Comparison of ENCODE assay signal across 20 mouse cellular contexts in the genomic region with DNA sequence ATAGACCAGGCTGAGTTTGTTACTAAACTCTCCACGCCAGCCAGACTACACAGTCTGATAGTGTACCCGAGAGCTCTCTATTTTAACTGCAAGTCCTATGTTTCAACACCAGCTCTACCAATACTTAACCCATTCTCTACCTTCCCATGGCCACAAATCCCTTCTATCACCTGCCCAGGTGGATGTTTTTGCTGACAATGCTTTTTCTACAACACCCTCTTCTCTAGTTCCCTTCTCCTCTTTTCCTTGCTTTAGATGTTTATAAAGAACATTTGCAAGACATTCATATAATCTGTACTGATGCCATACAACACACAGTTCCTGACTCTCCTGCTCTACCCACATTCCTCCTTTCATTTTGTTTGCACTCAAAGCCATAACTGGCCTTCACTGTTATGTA.
DNase-seq lines count a peak whose midpoint lies in the region; TF ChIP-seq lines count a peak whose summit lies in the region.
"Had no signal": no experiment of that assay in that cellular context is flagged by ENCODE, and none has a peak within 500 bp of the region (broad histone marks: within the 10 kb centered on the region; RNA-seq: fewer than 3 reads in every experiment).

No protein-coding gene starts in this region.

- H3K27ac ChIP-seq in CH12.LX (ENCODE audit: insufficient read depth, low read depth) (no peak overlapping the region), ES-E14 (ENCODE audit: insufficient read depth, low read depth, low read length, poor library complexity, severe bottlenecking) (no peak overlapping the region)
- H3K27ac ChIP-seq in thymus, adult 2 months (ENCODE audit: control insufficient read depth, insufficient read depth, low read length): no peak overlapping the region

- DNase-seq in heart, adult 11 months: peak; percentile 24
- no peak for DNase-seq in heart, adult 8-10 months (ENCODE audit: low spot score)
- DNase-seq in CH12.LX (ENCODE audit: extremely low read depth): no peak
- DNase-seq in ES-E14 (ENCODE audit: low read depth, low spot score): no peak
- no peak for DNase-seq in thymus, adult 2 months
- no peak for DNase-seq in layer of hippocampus, postnatal 25 days (ENCODE audit: extremely low spot score in 1 of 2, low spot score in 1 of 2)
- DNase-seq: adrenal gland, adult 2 months; adrenal gland, adult 8-10 months; adrenal gland, postnatal 10 days; adrenal gland, postnatal 14 days; adrenal gland, postnatal 25 days; adrenal gland, postnatal 36 days; B cell, adult 2 months; cerebellum, adult 11 months; cerebellum, adult 11-12 months; cerebellum, adult 18-20 months; cerebellum, adult 2 months; cerebellum, adult 8-10 months had no signal

- H3K4me1 ChIP-seq in CH12.LX (ENCODE audit: control insufficient read depth in 1 of 2, insufficient read depth in 2 of 2) (0 out of 4 replicates have a peak, but pooled peaks cover 0 to 3% of the 10 kb centered on the region in 2 experiments), ES-E14 (ENCODE audit: control insufficient read depth in 2 of 2, insufficient read depth in 2 of 2, low read length in 2 of 2, poor library complexity in 1 of 2) (no peaks in the 10 kb centered on the region)
- no peaks in the 10 kb centered on the region for H3K4me1 ChIP-seq in thymus, adult 2 months (replicated peaks; ENCODE audit: control insufficient read depth, insufficient read depth, low read length)

- H3K4me2 ChIP-seq in CH12.LX (ENCODE audit: insufficient read depth, low read depth, poor library complexity, severe bottlenecking): no peak overlapping the region

- no peak for TF ChIP-seq RAD21 in CH12.LX (IDR thresholded peaks at IDR 0.05; ENCODE audit: low read depth, low read length)

- no peak for TF ChIP-seq POLR2A in CH12.LX (IDR thresholded peaks at IDR 0.05; ENCODE audit: low read depth, low read length)
- no peak for TF ChIP-seq POLR2A in thymus, adult 2 months (IDR thresholded peaks at IDR 0.05; ENCODE audit: control insufficient read depth, extremely low read depth, insufficient read depth, low read length, poor library complexity)

- H3K9ac ChIP-seq in CH12.LX (ENCODE audit: insufficient read depth, low read depth) (no peak overlapping the region), ES-E14 (ENCODE audit: insufficient read depth, low read depth, low read length, poor library complexity, severe bottlenecking) (no peak overlapping the region)

- H3K79me2 ChIP-seq in CH12.LX (replicated peaks; ENCODE audit: control insufficient read depth, extremely low read depth, insufficient read depth, poor library complexity, severe bottlenecking): no peaks in the 10 kb centered on the region

- no peak for TF ChIP-seq EP300 in CH12.LX (IDR thresholded peaks at IDR 0.05; ENCODE audit: low read length)

- no peak for TF ChIP-seq CTCF in CH12.LX (conservative IDR thresholded peaks at IDR 0.05 in 1 of 2, IDR thresholded peaks at IDR 0.05 in 1 of 2; ENCODE audit: low read depth in 2 of 2, low read length in 2 of 2)
- no peak for TF ChIP-seq CTCF in thymus, adult 2 months (IDR thresholded peaks at IDR 0.05; ENCODE audit: borderline replicate concordance, control insufficient read depth, extremely low read depth, insufficient read depth, low read length, poor library complexity)

- no peak overlapping the region for H3K4me3 ChIP-seq in CH12.LX (replicated peaks in 1 of 3; ENCODE audit: low read depth in 2 of 3, low read length in 2 of 3, poor library complexity in 1 of 3)
- no peak overlapping the region for H3K4me3 ChIP-seq in ES-E14 (ENCODE audit: insufficient read depth in 1 of 2, low read depth in 1 of 2, low read length in 2 of 2, poor library complexity in 1 of 2, severe bottlenecking in 1 of 2)
- no peak overlapping the region for H3K4me3 ChIP-seq in thymus, adult 2 months (ENCODE audit: control insufficient read depth, insufficient read depth, low read length)

- no peaks in the 10 kb centered on the region for H3K9me3 ChIP-seq in CH12.LX (replicated peaks; ENCODE audit: low read length)
- H3K9me3 ChIP-seq in ES-E14 (ENCODE audit: control insufficient read depth, insufficient read depth, low read depth, low read length): no peaks in the 10 kb centered on the region

- no peaks in the 10 kb centered on the region for H3K27me3 ChIP-seq in CH12.LX (replicated peaks)
- H3K27me3 ChIP-seq in thymus, adult 2 months (ENCODE audit: control insufficient read depth, insufficient read depth, low read length): no peaks in the 10 kb centered on the region
- H3K27me3 ChIP-seq: Patski had no signal

- in situ Hi-C loops in CH12.LX (cut with MboI; ENCODE audit: low pct_ligation_motif_present, low pct_unique_long_range_greater_than_20kb, low sequenced_read_pairs) (no loop called here), ES-E14 (cut with MboI; ENCODE audit: low sequenced_read_pairs in 2 of 2, unreplicated experiment in 2 of 2) (no loop called here)

- WGBS in thymus, adult 2 months: 93% methylated on average over 2 of the region's 2 CpGs

- dilution Hi-C loops in CH12.LX (cut with MboI; ENCODE audit: extremely low pct_ligation_motif_present, extremely low pct_unique_long_range_greater_than_20kb, low sequenced_read_pairs): no loop called here

- H3K36me3 ChIP-seq in CH12.LX (replicated peaks in 1 of 2; ENCODE audit: control insufficient read depth in 1 of 2, insufficient read depth in 1 of 2, low read length in 1 of 2) (no peaks in the 10 kb centered on the region), ES-E14 (ENCODE audit: control insufficient read depth, insufficient read depth, low read length, poor library complexity, severe bottlenecking) (no peaks in the 10 kb centered on the region)
- H3K36me3 ChIP-seq in thymus, adult 2 months (ENCODE audit: control insufficient read depth, insufficient read depth, low read length): no peaks in the 10 kb centered on the region
- H3K36me3 ChIP-seq: G1E had no signal

TF ChIP-seq in CH12.LX, 34 proteins besides CTCF, POLR2A, EP300 and RAD21:
- TF ChIP-seq SMC3 (IDR thresholded peaks at IDR 0.05; ENCODE audit: low read depth, low read length): no peak
- TF ChIP-seq PAX5 (IDR thresholded peaks at IDR 0.05; ENCODE audit: low read length): no peak
- no peak for TF ChIP-seq ETS1 (conservative IDR thresholded peaks at IDR 0.05; ENCODE audit: low read depth, low read length)
- TF ChIP-seq ZMIZ1 (IDR thresholded peaks at IDR 0.05; ENCODE audit: low read depth, low read length): no peak
- TF ChIP-seq USF1 (IDR thresholded peaks at IDR 0.05; ENCODE audit: low read depth, low read length): no peak
- no peak for TF ChIP-seq ELF1 (IDR thresholded peaks at IDR 0.05; ENCODE audit: low read depth, low read length)
- TF ChIP-seq RCOR1 (conservative IDR thresholded peaks at IDR 0.05; ENCODE audit: low read depth, low read length): no peak
- 0 out of 2 replicates have a peak, but pooled peaks have one; percentile 55 for TF ChIP-seq MAFK (IDR thresholded peaks at IDR 0.05; ENCODE audit: insufficient replicate concordance, low read length)
TF ChIP-seq in CH12.LX: peak in this region for 1.

TF ChIP-seq in ES-E14, 5 proteins besides CTCF, POLR2A, EP300 and RAD21:
- peak; percentile 75 for TF ChIP-seq MAFK (IDR thresholded peaks at IDR 0.05; ENCODE audit: insufficient read depth, low read depth, low read length)
- no peak for TF ChIP-seq ZC3H11A (IDR thresholded peaks at IDR 0.05; ENCODE audit: borderline replicate concordance, low read depth, low read length)
TF ChIP-seq in ES-E14: peak in this region for 1.
